Comparison of ENCODE assay signal across 8 mouse cellular contexts in genomic region chr17:22410756-22411155, GRCm38 (mm10). TPM values are rescaled to one million over a fixed set of nuclear protein-coding genes. Genes with fewer than 3 reads are reported as not detected.
DNase-seq lines count a peak whose midpoint lies in the region; ATAC-seq and TF ChIP-seq lines count a peak whose summit lies in the region.

No protein-coding gene starts in this region.

- no peak overlapping the region for H3K4me3 ChIP-seq in hindbrain, embryonic 11.5 days (ENCODE audit: low read depth, low read length)
- no peak overlapping the region for H3K4me3 ChIP-seq in hindbrain, embryonic 16.5 days (ENCODE audit: low read length)
- no peak overlapping the region for H3K4me3 ChIP-seq in stomach, postnatal 0 days (ENCODE audit: low read depth, low read length)

- no peak for ATAC-seq in hindbrain, embryonic 11.5 days (ENCODE audit: low FRiP score)
- ATAC-seq in hindbrain, embryonic 16.5 days = no peak
- peak; percentile 80 for ATAC-seq in activated CD4-positive, CD25-positive, alpha-beta regulatory T cell, adult 4 months
- no peak for ATAC-seq in stomach, postnatal 0 days (ENCODE audit: low FRiP score, low TSS enrichment)

- DNase-seq in hindbrain, embryonic 11.5 days (ENCODE audit: low spot score) = peak; percentile 12
- DNase-seq in CD4-positive helper T cell, adult 2 months (ENCODE audit: low read depth, low spot score) = peak; percentile 38
- peak; percentile 61 for DNase-seq in kidney, postnatal 10 days
- DNase-seq in stomach, postnatal 0 days (ENCODE audit: low spot score) = peak; percentile 21
- DNase-seq in ovary, postnatal 36 days (ENCODE audit: low spot score) = no peak
- no peak for DNase-seq in left cerebral cortex, adult 8-10 months (ENCODE audit: low spot score in 2 of 2)

- 82% methylated on average over 2 of the region's 2 CpGs for WGBS in hindbrain, embryonic 11.5 days
- WGBS in hindbrain, embryonic 16.5 days = 82% methylated on average over 2 of the region's 2 CpGs
- WGBS in stomach, postnatal 0 days = 83% methylated on average over 2 of the region's 2 CpGs

- no peaks in the 10 kb centered on the region for H3K4me1 ChIP-seq in hindbrain, embryonic 11.5 days (replicated peaks; ENCODE audit: control insufficient read depth, insufficient read depth, low read length)
- H3K4me1 ChIP-seq in hindbrain, embryonic 16.5 days (ENCODE audit: control insufficient read depth, insufficient read depth, low read depth, low read length) = no peaks in the 10 kb centered on the region
- H3K4me1 ChIP-seq in stomach, postnatal 0 days (replicated peaks; ENCODE audit: control insufficient read depth, insufficient read depth) = no peaks in the 10 kb centered on the region

- peak; percentile 73 for TF ChIP-seq CTCF in stomach, postnatal 0 days (IDR thresholded peaks at IDR 0.05; ENCODE audit: low read depth)

- no peaks in the 10 kb centered on the region for H3K9me3 ChIP-seq in hindbrain, embryonic 11.5 days (ENCODE audit: control insufficient read depth, low read length)
- no peaks in the 10 kb centered on the region for H3K9me3 ChIP-seq in hindbrain, embryonic 16.5 days (ENCODE audit: control insufficient read depth, low read length)
- H3K9me3 ChIP-seq in stomach, postnatal 0 days (ENCODE audit: control insufficient read depth, low read length) = no peaks in the 10 kb centered on the region

- no peak overlapping the region for H3K4me2 ChIP-seq in hindbrain, embryonic 11.5 days (replicated peaks; ENCODE audit: low read depth, low read length)
- no peak overlapping the region for H3K4me2 ChIP-seq in hindbrain, embryonic 16.5 days (ENCODE audit: low read length)
- no peak overlapping the region for H3K4me2 ChIP-seq in stomach, postnatal 0 days (replicated peaks; ENCODE audit: low read depth)

- no peak overlapping the region for H3K9ac ChIP-seq in hindbrain, embryonic 11.5 days (ENCODE audit: low read depth, low read length)
- no peak overlapping the region for H3K9ac ChIP-seq in hindbrain, embryonic 16.5 days (ENCODE audit: low read depth, low read length)
- H3K9ac ChIP-seq in stomach, postnatal 0 days (ENCODE audit: low read length) = no peak overlapping the region

- TF ChIP-seq EP300 in stomach, postnatal 0 days (optimal IDR thresholded peaks at IDR 0.05) = no peak

- no peaks in the 10 kb centered on the region for H3K36me3 ChIP-seq in hindbrain, embryonic 11.5 days (ENCODE audit: control insufficient read depth, insufficient read depth, low read length)
- no peaks in the 10 kb centered on the region for H3K36me3 ChIP-seq in hindbrain, embryonic 16.5 days (ENCODE audit: control insufficient read depth, insufficient read depth, low read length)
- H3K36me3 ChIP-seq in stomach, postnatal 0 days (ENCODE audit: control insufficient read depth, insufficient read depth, low read length) = no peaks in the 10 kb centered on the region

- no peak overlapping the region for H3K27ac ChIP-seq in hindbrain, embryonic 11.5 days (ENCODE audit: low read depth, low read length)
- no peak overlapping the region for H3K27ac ChIP-seq in hindbrain, embryonic 16.5 days (ENCODE audit: low read depth, low read length)
- H3K27ac ChIP-seq in stomach, postnatal 0 days (replicated peaks) = no peak overlapping the region

- no peaks in the 10 kb centered on the region for H3K27me3 ChIP-seq in hindbrain, embryonic 11.5 days (ENCODE audit: control insufficient read depth, insufficient read depth, low read length)
- no peaks in the 10 kb centered on the region for H3K27me3 ChIP-seq in hindbrain, embryonic 16.5 days (replicated peaks; ENCODE audit: control insufficient read depth, insufficient read depth, low read length)
- H3K27me3 ChIP-seq in stomach, postnatal 0 days (ENCODE audit: control insufficient read depth, insufficient read depth, low read length) = no peaks in the 10 kb centered on the region

RNA-seq across cellular contexts. Expression of gene Zfp946, which starts 13.3 kb away (rescaled TPM):
- polyA plus RNA-seq in hindbrain, embryonic 11.5 days (2014; fragmentation: Nextera tagmentation; extraction: Ambion mirVana) = 33.0 and 35.6 TPM in 2 replicates
- 34.4 and 35.8 TPM in 2 replicates for polyA plus RNA-seq in hindbrain, embryonic 16.5 days (2015; fragmentation: Nextera tagmentation; extraction: Ambion mirVana)
- polyA plus RNA-seq in activated CD4-positive, CD25-positive, alpha-beta regulatory T cell, adult 4 months (2017; shearing (Covaris generic)) = 1 to 10 TPM; 3.0 TPM
- polyA plus RNA-seq in stomach, postnatal 0 days (2015; fragmentation: Nextera tagmentation; extraction: Ambion mirVana) = 6.9 TPM in 2 replicates
- 10 to 100 TPM; 11.6 to 15.9 (median 13.1) TPM for total RNA-seq in left cerebral cortex, adult 8-10 months (2022)

RNA-seq across cellular contexts. Expression of gene Zfp758, which starts 49.5 kb away (rescaled TPM):
- polyA plus RNA-seq in hindbrain, embryonic 11.5 days (2014; fragmentation: Nextera tagmentation; extraction: Ambion mirVana) = 12.5 and 13.9 TPM in 2 replicates
- polyA plus RNA-seq in hindbrain, embryonic 16.5 days (2015; fragmentation: Nextera tagmentation; extraction: Ambion mirVana) = 8.6 and 9.0 TPM in 2 replicates
- 10 to 100 TPM; 12.0 to 15.2 TPM for polyA plus RNA-seq in activated CD4-positive, CD25-positive, alpha-beta regulatory T cell, adult 4 months (2017; shearing (Covaris generic))
- polyA plus RNA-seq in stomach, postnatal 0 days (2015; fragmentation: Nextera tagmentation; extraction: Ambion mirVana) = 5.6 and 6.1 TPM in 2 replicates
- 10 to 100 TPM in 2 of 4 experiments, 1 to 10 TPM in 2; 9.0 to 10.8 (median 10.0) TPM for total RNA-seq in left cerebral cortex, adult 8-10 months (2022)

RNA-seq across cellular contexts. Expression of gene Zfp944, which starts 49.6 kb away (rescaled TPM):
- polyA plus RNA-seq in hindbrain, embryonic 11.5 days (2014; fragmentation: Nextera tagmentation; extraction: Ambion mirVana) = 16.9 and 17.3 TPM in 2 replicates
- polyA plus RNA-seq in hindbrain, embryonic 16.5 days (2015; fragmentation: Nextera tagmentation; extraction: Ambion mirVana) = 12.1 and 13.8 TPM in 2 replicates
- 10 to 100 TPM; 13.2 TPM for polyA plus RNA-seq in activated CD4-positive, CD25-positive, alpha-beta regulatory T cell, adult 4 months (2017; shearing (Covaris generic))
- polyA plus RNA-seq in stomach, postnatal 0 days (2015; fragmentation: Nextera tagmentation; extraction: Ambion mirVana) = 6.8 and 7.5 TPM in 2 replicates
- 10 to 100 TPM in 1 of 4 experiments, 1 to 10 TPM in 3; 8.2 to 10.4 (median 8.9) TPM for total RNA-seq in left cerebral cortex, adult 8-10 months (2022)

Comparison
In these comparisons a context has a peak if more than half of its experiments do, and no peak if none do; other contexts are left out.
1. DNase-seq: peak in hindbrain, embryonic 11.5 days (single experiment), CD4-positive helper T cell, adult 2 months (single experiment), kidney, postnatal 10 days (single experiment) and stomach, postnatal 0 days (single experiment); none in ovary, postnatal 36 days (single experiment) and left cerebral cortex, adult 8-10 months (0 of 2).